Mouse (Mus musculus): ENCODE data around the gene Phf21b. TPM values are rescaled to one million over a fixed set of nuclear protein-coding genes. Genes with fewer than 3 reads are reported as not detected.

Gene Phf21b
- total RNA-seq, 2 experiments from 2014 or later: 18.8 to 31.9 TPM

DNA sequence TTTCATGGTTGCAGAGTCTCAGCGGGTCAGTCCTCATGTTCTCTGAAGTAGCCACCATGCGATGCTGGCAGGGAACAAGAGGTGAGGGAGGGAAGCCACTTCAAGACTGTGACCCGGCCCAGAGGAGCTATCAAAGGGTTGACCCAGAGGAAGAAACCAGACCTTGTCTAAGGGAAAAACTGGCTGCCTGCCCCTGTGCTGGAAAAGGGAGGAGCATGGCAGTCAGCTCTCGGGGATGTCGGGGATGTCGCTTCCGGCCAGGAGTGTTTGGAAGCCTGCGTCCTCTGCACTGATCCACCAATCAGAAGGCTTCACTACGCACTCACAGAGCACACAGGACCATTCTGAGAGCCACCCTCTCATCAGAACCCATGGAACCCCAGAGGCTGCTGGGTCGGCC is 12.8 kb downstream of the Phf21b start:
- Histone ChIP-seq H3K4me3 (no peak overlapping the region), H3K27ac (no peak overlapping the region)
- no peak for TF ChIP-seq CTCF (IDR thresholded peaks at IDR 0.05)
- no peak for DNase-seq (ENCODE audit: extremely low spot score in 1 of 2, low spot score in 2 of 2)
- intact Hi-C loops (cut with DNase I): no loop called here

DNA sequence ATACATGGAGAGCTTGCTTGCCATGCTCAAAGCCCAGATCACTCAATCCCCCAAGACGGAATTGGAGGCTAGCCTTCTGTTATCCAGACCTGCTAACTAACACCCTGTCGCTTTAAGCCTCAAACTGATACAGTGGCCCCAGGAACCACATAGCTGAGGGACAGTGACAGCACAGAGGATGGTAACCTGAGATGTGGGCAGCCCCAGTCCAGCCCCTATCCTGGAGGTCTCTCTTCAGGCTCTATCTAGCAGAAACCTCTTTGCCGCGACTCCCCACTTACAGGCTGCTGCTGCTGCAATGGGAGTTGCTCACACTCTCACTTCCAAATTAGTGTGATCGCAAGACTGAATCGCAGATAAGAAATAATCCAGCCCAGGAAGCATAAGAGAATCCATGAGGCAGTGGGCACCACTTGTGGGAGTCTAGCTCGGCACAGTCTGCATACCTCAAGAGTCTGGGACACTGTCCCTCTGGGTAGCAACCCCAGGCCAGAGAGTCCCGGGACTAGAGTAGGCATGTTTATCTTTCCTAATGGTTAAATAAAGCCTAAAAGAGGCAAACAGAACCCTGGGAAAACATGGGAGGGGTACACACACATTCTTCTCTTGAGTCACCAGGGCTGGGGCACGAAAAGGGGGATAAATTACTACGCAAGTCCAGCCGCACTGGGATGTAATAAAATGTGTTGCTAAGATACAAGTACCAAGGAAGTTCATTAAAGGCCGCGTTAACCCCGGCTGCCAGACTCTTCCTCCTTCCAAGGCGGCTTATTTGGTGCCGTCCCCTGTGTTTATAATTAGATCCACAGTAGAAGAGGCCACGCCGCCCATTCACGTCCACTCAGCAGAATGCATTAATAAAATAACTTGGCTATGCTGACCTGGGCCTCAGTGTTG is 13.7 kb downstream of the Phf21b start:
- no peak for DNase-seq (ENCODE audit: extremely low spot score in 1 of 2, low spot score in 2 of 2)
- Histone ChIP-seq H3K4me3 (no peak overlapping the region), H3K27ac (no peak overlapping the region)
- TF ChIP-seq CTCF (IDR thresholded peaks at IDR 0.05): no peak
- intact Hi-C loops (cut with DNase I): no loop called here

DNA sequence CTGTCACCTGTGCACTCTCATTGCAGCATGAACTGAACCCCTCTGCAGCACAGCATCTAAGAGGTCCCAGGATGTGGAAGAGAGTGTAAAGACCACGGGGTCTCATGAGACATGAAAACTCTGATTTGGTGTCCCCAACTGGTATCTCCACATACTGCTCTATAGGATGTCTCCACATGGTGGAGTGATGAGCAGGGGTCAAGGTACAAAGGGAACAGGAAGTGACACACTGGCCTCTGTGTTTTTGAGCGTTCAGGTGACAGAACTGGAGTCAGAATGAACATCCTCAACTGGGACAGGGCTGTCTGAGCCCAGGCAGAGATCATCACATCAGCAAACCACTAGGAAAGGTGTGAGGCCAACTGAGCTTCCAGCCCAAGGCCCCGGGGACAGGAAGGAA is 15.3 kb downstream of the Phf21b start:
- no peak overlapping the region for H3K27ac ChIP-seq
- no peak for DNase-seq (ENCODE audit: extremely low spot score in 1 of 2, low spot score in 2 of 2)

GRCm38 (mm10) chr15:84839521-84839920 is 16.3 kb downstream of the Phf21b start:
- Histone ChIP-seq H3K27ac (no peak overlapping the region), H3K4me3 (no peak overlapping the region)
- intact Hi-C loops (cut with DNase I): no loop called here
- no peak for DNase-seq (ENCODE audit: extremely low spot score in 1 of 2, low spot score in 2 of 2)
- TF ChIP-seq CTCF (IDR thresholded peaks at IDR 0.05): no peak

More for the DNA sequence above, 15.3 kb downstream of the Phf21b start:
- TF ChIP-seq CTCF (IDR thresholded peaks at IDR 0.05): no peak; the same call in 1 of the 2 replicates
- no peak overlapping the region for H3K4me3 ChIP-seq
- intact Hi-C loops (cut with DNase I): no loop called here

GRCm38 (mm10) chr15:84837896-84838295 is 18.0 kb downstream of the Phf21b start:
- intact Hi-C loops (cut with DNase I): no loop called here
- no peak for DNase-seq (ENCODE audit: extremely low spot score in 1 of 2, low spot score in 2 of 2)
- no peak for TF ChIP-seq CTCF (IDR thresholded peaks at IDR 0.05)
- Histone ChIP-seq H3K4me3 (no peak overlapping the region), H3K27ac (no peak overlapping the region)

- TF ChIP-seq CTCF (IDR thresholded peaks at IDR 0.05): peak; percentile 63
- peak; percentile 56 to 60 for DNase-seq (ENCODE audit: extremely low spot score in 1 of 2, low spot score in 2 of 2)
- intact Hi-C loops (cut with DNase I): no loop called here
- H3K4me3 ChIP-seq: no peak overlapping the region
- H3K27ac ChIP-seq: no peak overlapping the region
Observed at GRCm38 (mm10) chr15:84829416-84829815, 26.4 kb downstream of the Phf21b start.

DNA sequence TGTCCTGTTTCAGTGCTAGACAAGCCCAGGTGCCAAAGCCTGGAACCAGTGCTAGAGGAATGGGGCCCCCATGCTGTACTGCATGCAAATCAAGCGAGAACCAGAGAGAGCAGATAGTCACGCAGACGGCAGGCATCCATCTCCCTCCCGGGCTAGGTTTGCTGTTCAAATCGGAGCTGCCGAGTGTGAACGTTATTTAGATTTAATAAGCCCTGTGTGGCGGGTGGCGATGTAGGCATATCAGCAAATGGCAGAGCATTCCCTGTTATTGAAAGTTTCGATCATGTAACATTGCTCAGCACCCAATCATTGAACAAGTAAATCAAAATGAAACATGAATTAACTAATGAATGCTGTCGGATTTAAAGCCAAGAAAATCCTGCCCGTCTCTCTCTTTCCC is 27.2 kb downstream of the Phf21b start:
- intact Hi-C loops (cut with DNase I): no loop called here
- DNase-seq (ENCODE audit: extremely low spot score in 1 of 2, low spot score in 2 of 2): no peak
- no peak overlapping the region for H3K4me3 ChIP-seq
- TF ChIP-seq CTCF (IDR thresholded peaks at IDR 0.05): no peak
- no peak overlapping the region for H3K27ac ChIP-seq

DNA sequence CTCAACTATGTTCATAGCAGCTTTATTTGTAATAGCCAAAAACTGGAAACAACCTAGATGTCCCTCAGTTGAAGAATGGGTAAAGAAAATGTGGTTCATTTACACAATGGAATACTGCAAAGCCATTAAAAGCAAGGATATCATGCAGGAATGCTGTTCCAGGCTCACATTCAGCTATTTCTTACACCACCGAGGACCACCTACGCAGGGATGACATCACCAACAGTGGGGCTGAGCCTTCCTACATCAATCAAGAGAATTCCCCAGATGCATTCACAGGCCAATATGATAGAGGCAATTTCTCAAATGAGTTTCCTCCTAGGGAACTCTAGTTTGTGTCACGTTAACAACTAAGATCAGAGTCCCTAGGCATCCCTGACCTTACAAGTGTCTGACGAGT is 32.8 kb downstream of the Phf21b start:
- Histone ChIP-seq H3K4me3 (no peak overlapping the region), H3K27ac (no peak overlapping the region)
- no peak for TF ChIP-seq CTCF (IDR thresholded peaks at IDR 0.05)
- intact Hi-C loops (cut with DNase I): no loop called here
- peak in 1 of 2 experiments; percentile 23 for DNase-seq (ENCODE audit: extremely low spot score in 1 of 2, low spot score in 2 of 2)

GRCm38 (mm10) chr15:84820811-84821210 is 35.0 kb downstream of the Phf21b start:
- DNase-seq (ENCODE audit: extremely low spot score in 1 of 2, low spot score in 2 of 2): peak in 1 of 2 experiments; percentile 44
- Histone ChIP-seq H3K27ac (no peak overlapping the region), H3K4me3 (no peak overlapping the region)
- intact Hi-C loops (cut with DNase I): no loop called here
- no peak for TF ChIP-seq CTCF (IDR thresholded peaks at IDR 0.05)

DNA sequence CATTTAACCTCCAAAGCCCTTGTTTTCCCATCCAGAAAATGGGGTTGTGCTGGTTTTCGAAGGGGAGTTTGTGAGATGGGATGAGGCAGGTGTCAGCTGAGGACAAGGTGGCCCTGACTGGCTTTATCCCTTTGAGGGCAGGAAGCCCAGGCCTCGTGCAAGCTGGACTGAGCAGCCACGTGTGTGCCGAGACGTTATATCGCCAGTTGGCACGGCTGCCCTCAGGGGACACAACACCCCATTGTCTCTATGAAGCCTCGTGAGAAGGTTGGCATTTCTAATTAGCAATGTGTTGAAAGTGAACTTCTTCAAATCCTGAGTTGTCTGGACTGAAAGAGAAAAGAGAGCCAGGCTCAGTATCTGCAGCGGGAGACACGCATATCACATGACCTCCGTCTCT is 37.6 kb downstream of the Phf21b start:
- DNase-seq (ENCODE audit: extremely low spot score in 1 of 2, low spot score in 2 of 2): no peak
- Histone ChIP-seq H3K4me3 (no peak overlapping the region), H3K27ac (no peak overlapping the region)
- no peak for TF ChIP-seq CTCF (IDR thresholded peaks at IDR 0.05)
- intact Hi-C loops (cut with DNase I): no loop called here

DNA sequence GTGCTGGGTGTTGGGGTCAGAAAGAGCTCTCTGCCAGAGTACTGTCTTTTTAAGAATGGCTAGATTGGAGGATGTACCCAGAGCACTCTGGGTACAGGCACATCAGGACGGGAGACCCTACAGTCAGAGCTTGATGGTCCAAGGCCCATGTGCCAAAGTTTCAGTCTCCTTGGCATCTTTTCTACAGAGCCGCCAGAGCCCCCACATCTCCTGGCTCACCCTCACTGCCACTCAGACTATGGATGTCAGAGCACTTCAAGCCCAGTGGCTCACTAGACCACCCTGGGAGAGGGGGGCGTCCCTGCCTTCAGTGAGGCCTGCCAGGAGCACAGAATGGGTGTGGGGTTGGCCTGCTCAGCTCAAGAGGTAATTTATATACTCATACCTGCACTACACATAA is 38.3 kb downstream of the Phf21b start:
- Histone ChIP-seq H3K27ac (no peak overlapping the region), H3K4me3 (no peak overlapping the region)
- DNase-seq (ENCODE audit: extremely low spot score in 1 of 2, low spot score in 2 of 2): no peak
- TF ChIP-seq CTCF (IDR thresholded peaks at IDR 0.05): no peak
- intact Hi-C loops (cut with DNase I): no loop called here

- no peak for DNase-seq (ENCODE audit: extremely low spot score in 1 of 2, low spot score in 2 of 2)
Observed at GRCm38 (mm10) chr15:84815171-84815570, 40.7 kb downstream of the Phf21b start.

More at GRCm38 (mm10) chr15:84815171-84815570, 40.7 kb downstream of the Phf21b start:
- Histone ChIP-seq H3K27ac (no peak overlapping the region), H3K4me3 (no peak overlapping the region)
- no peak for TF ChIP-seq CTCF (IDR thresholded peaks at IDR 0.05)
- intact Hi-C loops (cut with DNase I): no loop called here

All from left cerebral cortex, adult 2 months (tissue).